Mouse (Mus musculus): ENCODE measurements at regions not wholly inside any gene's neighbourhood (a gene's known extent, or its start where the extent isn't known, plus 50 kb on each side); places are given as distances from the start of the nearest gene placed in this dataset.
"Not testable (repeated sequence)": the region's sequence is repeated elsewhere in the genome, so short reads cannot be mapped to it uniquely, and the experiment has no call there.

- no peak for TF ChIP-seq CTCF (IDR thresholded peaks at IDR 0.05)
- ATAC-seq = no peak
- in situ Hi-C loops (cut with MboI; ENCODE audit: low pct_unique_long_range_greater_than_20kb) = no loop called here
- POLR2A ChIA-PET = no interaction called here
- H3K27me3 ChIP-seq = no peaks in the 10 kb centered on the region
- DNase-seq (ENCODE audit: low read depth, low spot score) = no peak
- CTCF ChIA-PET = no interaction called here
Measured at GRCm38 (mm10) chr1:7671566-7671965, 2863.9 kb downstream of the Gm37988 start.

- POLR2A ChIA-PET; in situ Hi-C loops (cut with MboI; ENCODE audit: low pct_unique_long_range_greater_than_20kb); ATAC-seq; CTCF ChIA-PET; H3K27me3 ChIP-seq; DNase-seq (ENCODE audit: low read depth, low spot score): not testable (repeated sequence)
Measured at GRCm38 (mm10) chr1:7709206-7709605, 2901.5 kb downstream of the Gm37988 start.

DNA sequence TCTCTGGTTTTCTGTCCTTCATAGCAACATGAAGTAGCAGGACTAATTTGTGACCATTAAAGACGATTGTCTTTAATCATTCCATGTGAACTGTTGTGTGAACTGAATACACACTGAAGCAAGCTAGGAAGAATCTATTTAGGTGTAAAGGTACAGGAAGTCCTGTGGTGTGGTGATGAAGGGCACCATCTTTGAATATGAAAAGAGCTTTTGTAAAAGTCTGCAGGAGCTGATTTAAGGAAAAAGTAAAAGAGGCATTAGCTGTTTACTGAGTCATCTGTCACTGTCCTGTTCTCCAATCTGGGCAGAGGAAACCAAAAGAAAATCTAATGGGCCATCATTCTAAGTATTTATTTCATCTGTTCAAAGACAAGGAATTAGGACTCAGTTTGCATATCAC is 2925.0 kb downstream of the Gm37988 start:
- ChIA-PET CTCF (no interaction called here), POLR2A (no interaction called here)
- in situ Hi-C loops (cut with MboI; ENCODE audit: low pct_unique_long_range_greater_than_20kb) = no loop called here
- no peak for TF ChIP-seq CTCF (IDR thresholded peaks at IDR 0.05)
- ATAC-seq (no peak), DNase-seq (ENCODE audit: low read depth, low spot score) (no peak)
- H3K27me3 ChIP-seq = no peaks in the 10 kb centered on the region

DNA sequence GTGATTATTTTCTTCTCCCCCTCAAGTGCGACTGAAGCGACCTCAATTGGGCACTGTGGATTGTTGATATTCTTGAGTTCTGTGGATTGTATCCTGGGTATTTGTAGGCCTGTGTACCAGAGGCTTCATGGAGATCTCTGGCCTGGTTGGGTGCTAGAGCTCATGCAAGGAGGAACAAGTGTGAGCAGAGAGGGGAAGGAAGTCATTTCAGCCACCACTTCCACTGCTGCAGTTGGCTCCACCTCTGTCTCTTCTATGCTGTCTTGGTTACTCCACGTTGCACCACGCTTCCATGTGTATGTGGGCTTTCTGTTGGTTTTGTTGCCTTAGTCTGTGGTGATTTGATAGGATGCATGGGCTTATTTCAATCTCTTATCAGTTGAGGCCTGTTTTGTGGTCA is 2929.6 kb downstream of the Gm37988 start:
- no peaks in the 10 kb centered on the region for H3K27me3 ChIP-seq
- POLR2A ChIA-PET = no interaction called here
- TF ChIP-seq CTCF (IDR thresholded peaks at IDR 0.05) = no peak
- in situ Hi-C loops (cut with MboI; ENCODE audit: low pct_unique_long_range_greater_than_20kb) = no loop called here
- CTCF ChIA-PET = no interaction called here
- no peak for DNase-seq (ENCODE audit: low read depth, low spot score)
- no peak for ATAC-seq

DNA sequence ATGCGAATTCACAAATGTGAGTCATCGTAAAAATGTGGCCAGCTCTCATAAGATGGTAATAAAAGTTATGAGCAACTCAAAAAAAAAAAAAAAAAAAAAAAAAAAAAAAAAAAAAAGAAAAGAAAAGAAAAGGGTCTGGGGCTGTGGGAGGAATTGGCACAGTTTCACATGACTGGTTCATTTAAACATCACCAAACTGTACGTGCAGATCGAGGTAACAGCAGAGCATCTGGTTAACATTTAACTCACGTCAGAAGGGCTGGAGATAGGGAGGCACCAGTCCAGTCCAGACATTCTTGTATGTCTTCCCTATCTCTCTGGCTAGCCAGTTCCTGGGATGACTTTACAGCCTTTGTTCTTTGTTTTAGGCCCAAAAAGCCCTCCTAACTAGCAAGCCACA is 2938.2 kb downstream of the Gm37988 start:
- ChIA-PET CTCF (no interaction called here), POLR2A (interaction anchor here (0.6 kb wide), 1 partner anchor 14 kb away, joined by 3 read pairs; no protein-coding TSS in a partner anchor)
- no peak for TF ChIP-seq CTCF (IDR thresholded peaks at IDR 0.05)
- DNase-seq (ENCODE audit: low read depth, low spot score) (no peak), ATAC-seq (no peak)
- in situ Hi-C loops (cut with MboI; ENCODE audit: low pct_unique_long_range_greater_than_20kb) = no loop called here
- H3K27me3 ChIP-seq = no peaks in the 10 kb centered on the region

DNA sequence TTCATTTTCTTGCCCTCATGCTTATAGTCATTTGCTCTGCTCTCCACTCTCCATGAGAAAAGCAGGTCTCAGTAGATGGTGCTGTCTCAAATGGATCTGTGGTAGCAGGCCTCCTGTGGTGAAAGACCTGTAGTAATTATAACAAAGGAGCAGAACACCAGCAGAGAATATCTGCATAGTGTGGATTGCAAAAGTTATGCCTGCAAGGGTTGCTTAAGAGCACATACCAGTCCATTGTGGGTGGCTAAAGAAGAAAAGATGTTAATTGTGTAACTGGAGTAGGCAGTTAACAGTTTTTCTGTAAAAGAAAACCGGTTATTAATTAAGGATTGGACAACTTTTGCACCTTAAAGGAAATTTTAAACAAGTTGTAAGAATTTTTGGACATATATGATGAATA is 2969.0 kb downstream of the Gm37988 start:
- ATAC-seq (no peak), DNase-seq (ENCODE audit: low read depth, low spot score) (no peak)
- ChIA-PET CTCF (no interaction called here), POLR2A (no interaction called here)
- no peaks in the 10 kb centered on the region for H3K27me3 ChIP-seq
- TF ChIP-seq CTCF (IDR thresholded peaks at IDR 0.05) = no peak
- in situ Hi-C loops (cut with MboI; ENCODE audit: low pct_unique_long_range_greater_than_20kb) = no loop called here

DNA sequence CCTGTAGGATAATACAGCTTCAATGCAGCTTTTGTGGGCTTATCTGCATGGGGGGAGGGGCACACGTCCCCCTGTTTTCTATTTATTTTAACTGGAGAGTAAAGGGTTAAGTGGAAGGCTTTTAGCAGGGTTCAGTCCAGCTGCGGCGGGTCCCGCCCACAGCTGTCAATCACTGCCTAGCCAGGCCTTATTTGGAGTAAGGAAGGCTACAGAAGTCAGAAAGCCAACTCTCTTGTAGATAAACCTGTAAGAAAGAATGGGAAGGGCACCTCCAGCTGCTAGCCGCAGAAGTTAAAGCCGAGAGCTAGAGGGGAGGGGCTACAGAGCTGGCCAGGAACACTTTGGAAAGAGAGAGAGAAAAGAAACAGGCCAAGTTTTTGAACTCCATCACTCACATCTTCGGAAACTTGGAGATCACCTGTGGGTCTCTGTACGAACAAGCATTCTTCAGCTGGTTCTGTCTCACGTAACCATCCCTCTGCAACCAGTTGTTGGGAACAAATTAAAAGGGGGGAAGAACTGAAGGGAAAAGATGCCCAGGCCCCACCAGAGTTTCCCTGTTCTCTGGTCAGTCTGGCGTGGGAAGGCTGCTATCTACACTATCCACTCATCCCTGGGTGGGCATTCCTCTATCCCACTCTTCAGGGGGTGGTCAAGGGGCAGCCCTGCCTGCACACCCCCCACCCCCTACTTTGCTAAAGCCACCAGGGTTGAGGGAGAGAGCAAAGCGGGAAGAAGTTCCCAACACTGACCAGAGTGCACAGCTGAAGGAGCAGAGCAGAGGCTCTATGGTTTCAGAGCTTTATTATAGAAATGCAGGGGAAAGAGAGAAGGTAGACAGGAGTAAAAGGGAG is 2969.7 kb downstream of the Gm37988 start:
- ATAC-seq = no peak
- no peak for DNase-seq (ENCODE audit: low read depth, low spot score)
- in situ Hi-C loops (cut with MboI; ENCODE audit: low pct_unique_long_range_greater_than_20kb) = no loop called here
- TF ChIP-seq CTCF (IDR thresholded peaks at IDR 0.05) = no peak
- H3K27me3 ChIP-seq = no peaks in the 10 kb centered on the region
- POLR2A ChIA-PET = no interaction called here
- CTCF ChIA-PET = no interaction called here

DNA sequence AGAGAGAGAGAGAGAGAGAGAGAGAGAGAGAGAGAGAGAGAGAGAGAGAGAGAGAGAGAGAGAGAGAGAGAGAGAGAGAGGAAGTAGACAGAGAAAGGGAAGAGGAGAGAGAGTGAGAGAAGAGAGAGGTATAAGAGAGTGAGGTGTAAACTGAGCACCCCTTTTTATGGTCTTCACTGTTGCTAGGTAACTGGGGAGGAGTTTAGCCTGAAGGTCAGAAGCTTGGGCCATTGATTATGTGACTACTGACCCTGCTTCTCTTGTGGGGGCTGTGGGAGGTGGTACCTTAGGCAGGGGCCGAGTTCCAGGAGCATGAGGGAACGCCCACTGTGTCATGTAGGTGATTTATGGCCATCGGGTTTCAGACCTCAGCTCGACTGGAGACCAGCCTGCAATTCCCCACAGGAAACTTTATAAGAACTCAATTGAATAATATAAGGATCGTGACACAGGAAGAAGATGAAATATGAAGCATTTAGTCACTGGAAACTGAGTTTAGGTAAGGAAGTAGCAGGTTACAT is 2970.4 kb downstream of the Gm37988 start:
- in situ Hi-C loops (cut with MboI; ENCODE audit: low pct_unique_long_range_greater_than_20kb) = not testable (repeated sequence)

GRCm38 (mm10) chr1:7778657-7779056 is 2971.0 kb downstream of the Gm37988 start:
- in situ Hi-C loops (cut with MboI; ENCODE audit: low pct_unique_long_range_greater_than_20kb) = no loop called here

More for the DNA sequence above, 2970.4 kb downstream of the Gm37988 start:
- CTCF ChIA-PET; H3K27me3 ChIP-seq; DNase-seq (ENCODE audit: low read depth, low spot score); POLR2A ChIA-PET; ATAC-seq: not testable (repeated sequence)

DNA sequence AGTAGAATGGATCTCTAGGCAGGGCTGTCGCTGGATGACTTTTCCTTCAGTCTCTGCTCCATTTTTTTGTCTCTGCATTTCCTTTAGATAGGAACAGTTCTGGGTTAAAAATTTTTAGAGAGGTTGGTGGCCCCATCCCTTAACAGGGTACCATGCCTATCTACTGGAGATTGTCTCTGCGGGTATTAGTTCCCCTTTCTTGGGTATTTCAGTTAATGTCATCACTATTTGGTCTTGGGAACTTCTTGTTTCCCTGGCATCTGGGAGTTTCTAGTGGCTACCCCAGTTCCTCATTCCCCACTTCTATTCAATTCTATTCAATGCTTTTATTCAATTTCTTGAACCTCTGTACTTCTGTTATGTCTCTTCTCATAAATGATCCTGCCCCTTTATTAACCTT is 3016.3 kb downstream of the Gm37988 start:
- ATAC-seq (no peak), DNase-seq (ENCODE audit: low read depth, low spot score) (no peak)
- TF ChIP-seq CTCF (IDR thresholded peaks at IDR 0.05) = no peak
- ChIA-PET POLR2A (no interaction called here), CTCF (no interaction called here)
- H3K27me3 ChIP-seq = no peaks in the 10 kb centered on the region
- in situ Hi-C loops (cut with MboI; ENCODE audit: low pct_unique_long_range_greater_than_20kb) = no loop called here

More at GRCm38 (mm10) chr1:7778657-7779056, 2971.0 kb downstream of the Gm37988 start:
- ATAC-seq (no peak), DNase-seq (ENCODE audit: low read depth, low spot score) (no peak)
- ChIA-PET CTCF (no interaction called here), POLR2A (no interaction called here)
- no peaks in the 10 kb centered on the region for H3K27me3 ChIP-seq
- no peak for TF ChIP-seq CTCF (IDR thresholded peaks at IDR 0.05)
